Mouse (Mus musculus): ENCODE results near the gene Nfkbib.

DNA sequence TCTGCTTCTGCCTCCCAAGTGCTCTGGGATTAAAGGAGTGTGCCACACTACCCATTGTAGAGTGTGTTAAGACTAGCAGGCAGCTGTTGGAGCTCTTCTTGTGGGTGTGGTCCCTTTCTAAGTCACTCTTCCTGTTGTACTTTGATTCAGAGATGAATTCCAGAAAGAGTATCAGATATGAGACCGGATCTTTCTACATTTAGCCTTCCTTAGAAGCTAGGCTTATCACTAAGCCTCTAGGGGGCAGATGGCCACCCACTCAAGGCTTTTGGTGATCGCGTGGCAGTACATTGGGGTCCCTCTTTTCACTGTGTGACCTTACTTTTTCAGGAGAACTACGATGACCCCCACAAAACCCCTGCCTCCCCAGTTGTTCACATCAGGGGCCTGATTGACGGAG is 45.6 kb upstream of the Nfkbib start:
- no peak for TF ChIP-seq POLR2A (IDR thresholded peaks at IDR 0.05; ENCODE audit: low read depth, low read length)
- peak; percentile 47; the same call in 1 of the 2 replicates for TF ChIP-seq CTCF (IDR thresholded peaks at IDR 0.05; ENCODE audit: extremely low read depth, insufficient read length, insufficient replicate concordance, low read depth, low read length)

Measured in small intestine, adult 2 months (tissue).